ENCODE assay signal across 30 mouse cellular contexts in the genomic region with DNA sequence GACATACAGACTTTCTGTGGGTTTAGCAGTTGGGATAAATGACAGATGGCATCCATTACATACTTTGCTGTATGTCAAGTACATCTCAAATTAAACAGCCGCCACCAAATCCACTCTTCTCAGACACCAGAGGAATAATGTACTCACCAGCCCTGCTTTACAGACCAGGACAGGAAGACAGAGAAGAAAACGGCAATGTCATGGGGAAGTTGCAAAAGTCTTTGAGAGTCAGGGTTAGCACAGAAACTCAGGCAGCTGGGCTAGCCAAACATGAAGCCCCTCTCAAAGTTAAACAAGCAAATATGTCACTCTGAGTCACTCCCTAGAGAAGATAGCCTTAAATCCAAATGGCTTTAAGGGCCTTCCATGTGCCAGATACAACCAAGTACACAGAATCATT. TPM values are rescaled to one million over a fixed set of nuclear protein-coding genes. Genes with fewer than 3 reads are reported as not detected.
A peak's percentile ranks its signal among the peaks of the same experiment; 100 is the strongest.
DNase-seq lines count a peak whose midpoint lies in the region; ATAC-seq and TF ChIP-seq lines count a peak whose summit lies in the region.
"Had no signal": no experiment of that assay in that cellular context is flagged by ENCODE, and none has a peak within 500 bp of the region (broad histone marks: within the 10 kb centered on the region; RNA-seq: fewer than 3 reads in every experiment).

No protein-coding gene starts in this region.

- no peaks in the 10 kb centered on the region for H3K9me3 ChIP-seq in intestine, embryonic 14.5 days (ENCODE audit: control insufficient read depth, low read length)
- no peaks in the 10 kb centered on the region for H3K9me3 ChIP-seq in intestine, embryonic 16.5 days (ENCODE audit: control insufficient read depth, low read length)
- no peaks in the 10 kb centered on the region for H3K9me3 ChIP-seq in liver, postnatal 0 days (ENCODE audit: low read length)
- no peaks in the 10 kb centered on the region for H3K9me3 ChIP-seq in liver, embryonic 11.5 days (ENCODE audit: control insufficient read depth, low read length)
- H3K9me3 ChIP-seq: embryonic facial prominence, embryonic 10.5 days; embryonic facial prominence, embryonic 15.5 days; forebrain, embryonic 12.5 days; heart, embryonic 15.5 days; hindbrain, embryonic 12.5 days; limb, embryonic 13.5 days; liver, embryonic 12.5 days; midbrain, embryonic 12.5 days; stomach, embryonic 15.5 days had no signal

- H3K4me3 ChIP-seq in intestine, embryonic 14.5 days (ENCODE audit: low read depth, low read length) = no peak overlapping the region
- no peak overlapping the region for H3K4me3 ChIP-seq in intestine, embryonic 16.5 days (ENCODE audit: low read length)
- H3K4me3 ChIP-seq in liver, postnatal 0 days (ENCODE audit: low read depth, low read length) = no peak overlapping the region; the same call in 1 of the 2 replicates
- H3K4me3 ChIP-seq in liver, embryonic 11.5 days (ENCODE audit: low read depth, low read length) = no peak overlapping the region
- H3K4me3 ChIP-seq: embryonic facial prominence, embryonic 10.5 days; embryonic facial prominence, embryonic 15.5 days; forebrain, embryonic 12.5 days; heart, embryonic 15.5 days; hindbrain, embryonic 12.5 days; limb, embryonic 13.5 days; liver, embryonic 12.5 days; midbrain, embryonic 12.5 days; stomach, embryonic 15.5 days had no signal

- WGBS in intestine, embryonic 14.5 days = 58% methylated on average over 2 of the region's 2 CpGs
- WGBS in intestine, embryonic 16.5 days = 66% methylated on average over 2 of the region's 2 CpGs
- WGBS in liver, postnatal 0 days (ENCODE audit: insufficient replicate concordance) = 64% methylated on average over 2 of the region's 2 CpGs
- 73% methylated on average over 2 of the region's 2 CpGs for WGBS in liver, embryonic 11.5 days

- no peak for TF ChIP-seq POLR2A in brain, embryonic 14.5 days (IDR thresholded peaks at IDR 0.05; ENCODE audit: borderline replicate concordance, extremely low read depth, insufficient read depth, insufficient read length, poor library complexity, severe bottlenecking)

- no peak for TF ChIP-seq CTCF in liver, postnatal 0 days (IDR thresholded peaks at IDR 0.05; ENCODE audit: low read depth)
- TF ChIP-seq CTCF in brain, embryonic 14.5 days (IDR thresholded peaks at IDR 0.05; ENCODE audit: borderline replicate concordance, extremely low read depth, insufficient read depth, insufficient read length) = no peak

- H3K9ac ChIP-seq in intestine, embryonic 14.5 days (ENCODE audit: low read length) = no peak overlapping the region
- no peak overlapping the region for H3K9ac ChIP-seq in intestine, embryonic 16.5 days (ENCODE audit: low read depth, low read length)
- no peak overlapping the region for H3K9ac ChIP-seq in liver, postnatal 0 days (replicated peaks)
- no peak overlapping the region for H3K9ac ChIP-seq in liver, embryonic 11.5 days (ENCODE audit: low read depth, low read length)
- H3K9ac ChIP-seq: embryonic facial prominence, embryonic 15.5 days; forebrain, embryonic 12.5 days; forebrain, postnatal 0 days; heart, embryonic 15.5 days; hindbrain, embryonic 12.5 days; limb, embryonic 13.5 days; liver, embryonic 12.5 days; midbrain, embryonic 12.5 days; stomach, embryonic 15.5 days had no signal

- H3K27me3 ChIP-seq in intestine, embryonic 14.5 days (replicated peaks; ENCODE audit: control insufficient read depth, insufficient read depth, low read length) = no peaks in the 10 kb centered on the region
- no peaks in the 10 kb centered on the region for H3K27me3 ChIP-seq in intestine, embryonic 16.5 days (replicated peaks; ENCODE audit: control insufficient read depth, insufficient read depth, low read length)
- no peaks in the 10 kb centered on the region for H3K27me3 ChIP-seq in liver, postnatal 0 days (ENCODE audit: insufficient read depth, low read length)
- H3K27me3 ChIP-seq in liver, embryonic 11.5 days (replicated peaks; ENCODE audit: control insufficient read depth, insufficient read depth, low read length) = no peaks in the 10 kb centered on the region
- H3K27me3 ChIP-seq: embryonic facial prominence, embryonic 15.5 days; forebrain, embryonic 12.5 days; heart, embryonic 15.5 days; hindbrain, embryonic 12.5 days; limb, embryonic 13.5 days; liver, embryonic 12.5 days; midbrain, embryonic 12.5 days; Patski; stomach, embryonic 15.5 days had no signal

- ATAC-seq in intestine, embryonic 14.5 days (replicated peaks; ENCODE audit: low FRiP score, low TSS enrichment, low read depth) = no peak
- ATAC-seq in intestine, embryonic 16.5 days = no peak
- no peak for ATAC-seq in liver, postnatal 0 days
- ATAC-seq in liver, embryonic 11.5 days (replicated peaks; ENCODE audit: low FRiP score) = no peak
- ATAC-seq: forebrain, postnatal 0 days; hindbrain, postnatal 0 days; liver, embryonic 12.5 days; lung, postnatal 0 days; Patski had no signal

- peak overlapping the region; percentile 11; the same call in 1 of the 2 replicates for H3K27ac ChIP-seq in intestine, embryonic 14.5 days (ENCODE audit: low read depth)
- H3K27ac ChIP-seq in intestine, embryonic 16.5 days (ENCODE audit: low read length) = no peak overlapping the region
- H3K27ac ChIP-seq in liver, postnatal 0 days (ENCODE audit: low read depth) = peak overlapping the region; percentile 29; the same call in 1 of the 2 replicates
- H3K27ac ChIP-seq in liver, embryonic 11.5 days (ENCODE audit: low read depth, low read length) = no peak overlapping the region
- H3K27ac ChIP-seq: embryonic facial prominence, embryonic 10.5 days; embryonic facial prominence, embryonic 15.5 days; forebrain, embryonic 12.5 days; heart, embryonic 15.5 days; hindbrain, embryonic 12.5 days; hindbrain, postnatal 0 days; limb, embryonic 13.5 days; liver, embryonic 12.5 days; macrophage; midbrain, embryonic 12.5 days; stomach, embryonic 15.5 days had no signal

- peaks cover 13% of the 10 kb centered on the region for H3K4me1 ChIP-seq in intestine, embryonic 14.5 days (replicated peaks; ENCODE audit: control insufficient read depth, insufficient read depth, low read length)
- H3K4me1 ChIP-seq in intestine, embryonic 16.5 days (ENCODE audit: control insufficient read depth, insufficient read depth, low read length) = peaks cover 13% of the 10 kb centered on the region
- no peaks in the 10 kb centered on the region for H3K4me1 ChIP-seq in liver, postnatal 0 days (ENCODE audit: insufficient read depth)
- no peaks in the 10 kb centered on the region for H3K4me1 ChIP-seq in liver, embryonic 11.5 days (replicated peaks; ENCODE audit: control insufficient read depth, insufficient read depth, low read length)
- H3K4me1 ChIP-seq: embryonic facial prominence, embryonic 10.5 days; embryonic facial prominence, embryonic 15.5 days; hindbrain, embryonic 12.5 days; liver, embryonic 12.5 days had no signal

- H3K36me3 ChIP-seq in intestine, embryonic 14.5 days (ENCODE audit: control insufficient read depth, insufficient read depth, low read length) = peaks cover 29% of the 10 kb centered on the region
- H3K36me3 ChIP-seq in intestine, embryonic 16.5 days (ENCODE audit: control insufficient read depth, insufficient read depth, low read length) = peaks cover 6% of the 10 kb centered on the region; the same call in 1 of the 2 replicates
- peaks cover 35% of the 10 kb centered on the region for H3K36me3 ChIP-seq in liver, postnatal 0 days (replicated peaks; ENCODE audit: insufficient read depth, low read length)
- H3K36me3 ChIP-seq in liver, embryonic 11.5 days (ENCODE audit: control insufficient read depth, insufficient read depth, low read length) = peaks cover 21% of the 10 kb centered on the region

- TF ChIP-seq EP300 in liver, postnatal 0 days (IDR thresholded peaks at IDR 0.05; ENCODE audit: low read depth) = no peak

- H3K4me2 ChIP-seq in intestine, embryonic 14.5 days (ENCODE audit: low read length) = no peak overlapping the region
- no peak overlapping the region for H3K4me2 ChIP-seq in intestine, embryonic 16.5 days (ENCODE audit: low read depth, low read length)
- no peak overlapping the region for H3K4me2 ChIP-seq in liver, postnatal 0 days (ENCODE audit: low read depth, low read length)
- H3K4me2 ChIP-seq in liver, embryonic 11.5 days = no peak overlapping the region
- H3K4me2 ChIP-seq: embryonic facial prominence, embryonic 15.5 days; forebrain, embryonic 12.5 days; heart, embryonic 15.5 days; hindbrain, embryonic 12.5 days; limb, embryonic 13.5 days; liver, embryonic 12.5 days; midbrain, embryonic 12.5 days; stomach, embryonic 15.5 days had no signal

- DNase-seq in intestine, embryonic 14.5 days (ENCODE audit: low spot score) = no peak
- no peak for DNase-seq in liver, postnatal 0 days
- no peak for DNase-seq in liver, embryonic 11.5 days (ENCODE audit: low spot score)
- peak; percentile 17 for DNase-seq in brain, embryonic 14.5 days (ENCODE audit: low read depth)
- DNase-seq in thymus, postnatal 0 days (ENCODE audit: low spot score) = no peak
- DNase-seq in gastrocnemius, postnatal 10 days = no peak
- DNase-seq: adrenal gland, postnatal 25 days; cerebellum, adult 8-10 months; cerebellum, postnatal 25 days; forebrain, postnatal 0 days; kidney, adult 11 months; kidney, postnatal 25 days; lung, adult 18-20 months; retina, postnatal 1 day; right cerebral cortex, postnatal 14 days; thymus, postnatal 25 days had no signal

RNA-seq across cellular contexts. Expression of gene Usp46, which starts 40.0 kb away (rescaled TPM):
- 29.7 and 32.2 TPM in 2 replicates for polyA plus RNA-seq in intestine, embryonic 14.5 days (2014; fragmentation: Nextera tagmentation; extraction: Ambion mirVana)
- 16.5 and 16.7 TPM in 2 replicates for polyA plus RNA-seq in intestine, embryonic 16.5 days (2015; fragmentation: Nextera tagmentation; extraction: Ambion mirVana)
- 10.1 and 12.6 TPM in 2 replicates for polyA plus RNA-seq in liver, postnatal 0 days (2015; fragmentation: Nextera tagmentation; extraction: Ambion mirVana)
- polyA plus RNA-seq in liver, embryonic 11.5 days (2014; fragmentation: Nextera tagmentation; extraction: Ambion mirVana) = 32.9 and 37.0 TPM in 2 replicates
- polyA plus RNA-seq in brain, embryonic 14.5 days (2012; rRNA removed) = 17.2 and 24.4 TPM in 2 replicates
- 3.9 and 4.5 TPM in 2 replicates for polyA plus RNA-seq in thymus, postnatal 0 days (2015; fragmentation: Nextera tagmentation; extraction: Ambion mirVana)
- 10 to 100 TPM; 21.7 to 21.8 TPM for total RNA-seq in gastrocnemius, postnatal 10 days (2021)

Comparison
In these comparisons a context has a peak if more than half of its experiments do, and no peak if none do; other contexts are left out.
1. H3K27ac ChIP-seq: peak in intestine, embryonic 14.5 days (single experiment) and liver, postnatal 0 days (single experiment); none in intestine, embryonic 16.5 days (single experiment) and liver, embryonic 11.5 days (single experiment).